Mouse (Mus musculus): ENCODE measurements around the gene Olfr97.

The Olfr97 gene

GRCm38 (mm10) chr17:37196845-37197724 lies 40.0 kb downstream of the Olfr97 start:
- DNase-seq (ENCODE audit: low spot score in 2 of 2) = peak in 1 of 2 experiments; percentile 28

DNA sequence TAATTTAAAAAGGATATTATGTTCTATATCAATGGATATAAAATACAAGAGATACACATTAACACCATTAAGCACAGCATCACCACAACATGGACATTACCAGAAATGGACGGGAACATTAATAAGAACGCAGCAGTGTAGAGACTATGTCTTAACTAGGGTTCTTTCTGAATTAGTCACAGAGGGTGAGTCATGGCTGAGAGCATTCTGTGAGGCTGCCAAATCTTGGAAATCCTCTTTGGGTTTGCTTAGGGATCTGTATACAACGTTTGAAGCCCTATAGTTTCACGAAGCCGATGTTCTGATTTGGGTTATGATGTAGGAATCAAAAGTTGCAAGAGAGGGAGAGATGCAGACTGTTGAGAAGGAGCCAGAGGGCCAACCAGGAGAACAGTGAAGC lies 42.3 kb downstream of the Olfr97 start:
- no peak for DNase-seq (ENCODE audit: low spot score in 2 of 2)

DNA sequence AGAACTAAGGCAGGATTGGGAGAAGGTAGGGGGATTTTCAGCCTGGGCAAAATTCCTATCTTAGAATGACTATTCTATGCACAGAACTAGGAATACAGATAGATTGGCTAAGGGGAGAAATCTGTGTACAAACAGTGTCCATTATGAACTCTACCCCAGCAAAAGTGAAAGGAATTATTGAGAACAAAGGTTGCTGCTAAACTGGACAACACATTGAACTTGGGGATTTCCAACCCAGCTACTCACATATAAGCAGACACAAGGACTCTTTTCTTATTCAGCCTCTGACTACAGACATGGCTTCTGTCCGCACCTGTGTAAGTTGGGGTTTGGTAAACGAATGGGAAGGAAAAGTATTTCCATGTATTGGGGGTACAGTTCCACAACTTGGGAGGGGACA lies 43.5 kb downstream of the Olfr97 start, which contains the start of gene Ubd:
Gene Ubd, plus strand, starts transcription at position 237 of the 400 bp plus-strand sequence.
- no peak for DNase-seq (ENCODE audit: low spot score in 2 of 2)

DNA sequence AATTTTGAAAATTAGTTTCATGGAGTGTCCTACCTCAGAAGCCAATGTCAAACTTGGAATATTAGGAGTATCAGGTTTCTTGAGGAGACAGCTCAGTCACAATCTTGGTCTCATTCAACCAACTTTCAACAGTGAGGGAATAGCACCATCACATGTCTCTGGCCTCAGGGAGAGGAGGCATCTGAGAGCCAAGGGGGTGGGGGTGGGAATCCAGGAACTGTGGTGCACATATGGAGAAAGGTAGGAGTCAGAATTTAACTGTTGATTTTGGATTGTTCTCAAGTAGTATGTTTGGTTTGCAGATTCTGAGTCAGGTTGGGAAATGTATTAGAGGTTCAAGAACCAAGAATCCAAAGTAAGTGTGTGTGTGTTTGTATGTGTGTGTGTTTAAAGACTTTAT lies 44.1 kb downstream of the Olfr97 start:
- no peak for DNase-seq (ENCODE audit: low spot score in 2 of 2)

DNA sequence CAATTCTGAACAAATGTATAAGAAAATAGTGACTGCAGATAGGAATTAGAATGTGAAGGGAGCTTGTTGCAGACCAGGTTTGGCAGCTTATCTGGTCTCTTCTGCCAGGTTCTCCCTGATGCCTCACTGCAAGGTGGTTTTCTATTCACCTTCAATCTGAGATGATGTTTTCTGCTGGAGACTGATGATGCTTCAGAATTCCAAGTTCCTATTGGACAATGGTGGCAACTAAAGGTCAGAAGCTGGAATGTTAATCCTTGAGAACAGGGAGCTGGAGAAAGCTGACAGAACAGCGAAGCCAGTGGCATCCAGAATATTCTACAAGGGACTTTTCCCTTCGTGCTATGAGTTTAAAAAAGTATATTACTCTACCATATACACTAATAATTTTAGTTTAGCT lies 46.4 kb downstream of the Olfr97 start:
- no peak for DNase-seq (ENCODE audit: low spot score in 2 of 2)

DNA sequence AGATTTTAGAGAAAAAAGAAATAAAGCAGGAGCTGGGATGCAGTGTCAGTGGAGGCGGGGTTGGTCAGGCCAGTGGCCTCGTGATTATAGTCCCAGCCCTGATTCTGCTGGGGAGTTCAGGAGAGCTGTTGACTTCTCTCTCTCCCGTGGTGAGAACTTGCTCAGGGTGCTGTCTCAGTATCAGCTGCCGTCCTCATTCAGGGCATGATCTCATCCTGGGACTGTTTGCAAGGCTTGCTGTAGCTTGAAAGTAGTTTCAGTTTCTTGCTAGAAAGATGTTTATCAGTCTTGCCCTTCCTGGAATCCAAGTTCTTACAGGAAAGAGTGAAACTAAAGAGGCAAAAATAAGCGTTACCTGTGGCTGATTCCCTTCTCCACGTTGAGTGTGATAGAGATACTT lies 51.7 kb downstream of the Olfr97 start:
- no peak for DNase-seq (ENCODE audit: low spot score in 2 of 2)
